Mouse (Mus musculus) pancreas, adult 10 weeks (tissue): Measurements from ENCODE around the gene Fkbp14. TPM values are rescaled to one million over a fixed set of nuclear protein-coding genes. Genes with fewer than 3 reads are reported as not detected.

Experiments
- polyA plus RNA-seq: library from polyadenylated mRNA; stranded (reverse); fragments of 350-450 nt; fragmentation: Illumina TruSeq; extraction: RNeasy Lipid Tissue Mini Kit (QIAGEN cat#74804); gene quantifications from one replicate; pipeline ENCODE4 v1.2.3, GENCODE M21; 2015; ENCODE audit warnings: low read depth, low replicate concordance; ENCODE audit not compliant: insufficient read depth

Gene Fkbp14
- 4.2 TPM for polyA plus RNA-seq

DNA sequence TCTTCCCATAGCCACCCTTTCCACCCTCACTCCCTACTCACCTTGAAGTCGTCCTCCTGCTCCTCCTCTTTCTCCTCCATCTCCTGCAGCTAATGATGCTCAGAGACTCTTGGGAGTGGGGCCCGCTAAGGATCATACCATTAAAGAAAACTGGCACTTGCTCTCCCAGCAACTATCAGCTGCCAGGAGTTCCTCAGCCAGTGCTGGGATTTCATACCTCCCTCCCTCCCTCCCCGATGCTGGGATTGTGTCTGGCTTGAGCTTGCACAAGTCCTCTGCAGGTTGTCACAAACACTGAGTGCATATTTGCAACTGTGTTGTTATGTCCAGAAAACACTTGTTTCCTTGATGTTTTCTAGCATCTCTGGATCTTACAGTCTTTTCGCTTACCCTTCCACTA, at the start of gene Fkbp14:
TSS of gene Fkbp14 (minus strand) at position 101 of the 400 bp plus-strand sequence.

GRCm38 (mm10) chr6:54594469-54595329, 2.4 kb downstream of the Fkbp14 start, which contains the start of gene Plekha8:
Plekha8 (plus strand) TSS chr6:54595111.

DNA sequence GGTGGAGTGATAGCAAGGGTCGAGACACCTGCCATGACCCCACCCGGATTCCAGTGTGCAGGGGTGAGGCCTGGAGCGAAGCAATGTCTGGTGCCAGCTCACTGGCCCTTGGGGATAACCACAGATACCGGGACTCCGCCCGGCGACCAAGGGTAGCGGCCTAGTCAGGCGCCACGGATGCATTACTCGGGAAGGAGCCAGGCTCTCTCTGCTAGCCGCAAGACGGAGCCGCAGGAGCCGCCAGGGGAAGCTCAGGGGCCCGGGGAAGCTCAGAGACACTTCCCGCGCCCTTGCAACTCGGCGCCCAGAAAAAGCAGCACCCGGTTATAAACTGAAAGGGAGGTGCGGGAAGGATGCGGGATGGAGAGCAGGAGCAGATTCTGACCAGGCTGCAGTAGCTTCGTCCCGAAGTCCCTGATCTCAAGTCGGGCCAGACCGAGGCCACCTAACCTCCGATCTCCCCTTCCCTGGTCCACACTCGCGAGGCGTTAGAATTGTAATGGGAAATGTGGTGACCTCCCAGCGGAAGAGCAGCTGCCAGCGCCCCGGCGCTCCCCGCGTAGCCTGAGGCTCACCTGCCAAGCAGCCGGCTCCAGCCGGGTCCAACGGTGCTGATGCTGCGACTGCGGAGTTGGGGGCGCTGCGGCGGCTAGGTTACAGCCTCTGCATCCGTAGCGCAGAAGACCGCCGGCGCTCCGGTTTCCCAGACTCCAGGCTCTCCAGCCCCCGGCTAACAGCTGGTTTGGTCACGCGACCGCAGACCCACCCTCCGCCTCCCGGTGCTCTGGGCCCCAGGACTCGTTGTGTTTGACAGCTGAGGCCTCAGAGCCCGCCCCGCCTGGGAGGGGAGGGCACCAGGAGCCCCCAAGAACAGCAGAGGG, 31.2 kb downstream of the Fkbp14 start, which contains the start of gene Scrn1:
TSS of gene Scrn1 (minus strand) at position 825 of the 881 bp plus-strand sequence.

Other genes with a start within 250 kb of the Fkbp14 start
- 1.7 TPM for gene Wipf3, start 167.7 kb downstream of the Fkbp14 start, polyA plus RNA-seq
- 2.5 TPM for gene Scrn1, start 30.8 kb downstream of the Fkbp14 start, polyA plus RNA-seq
- 2.0 TPM for gene Plekha8, start 2.2 kb downstream of the Fkbp14 start, polyA plus RNA-seq
- gene Mturn, start 84.3 kb upstream of the Fkbp14 start, polyA plus RNA-seq = 6.9 TPM
- gene Znrf2, start 219.6 kb upstream of the Fkbp14 start, polyA plus RNA-seq = 3.4 TPM